Mouse (Mus musculus) liver, embryonic 15.5 days (tissue): Measurements from ENCODE around the gene Abhd16a. TPM values are rescaled to one million over a fixed set of nuclear protein-coding genes. Genes with fewer than 3 reads are reported as not detected.

Source experiments
- ATAC-seq: fragments of 200-750 bp; cut with Nextera tagmentation; 2 replicates; pipeline ENCODE4 v1.8.0; 2017; ENCODE audit warnings: moderate number of reproducible peaks, mild to moderate bottlenecking, moderate library complexity; ENCODE audit not compliant: insufficient read depth
- H3K27ac ChIP-seq: fragments of 300-500 bp; sonication (generic); replicated peaks from 2 replicates; pipeline ENCODE4 v1.5.1; 2015; ENCODE audit warnings: mild to moderate bottlenecking, inconsistent platforms
- H3K27me3 ChIP-seq: fragments of 300-500 bp; sonication (generic); 2 replicates; pipeline ENCODE4 v1.6.1; 2015; ENCODE audit warnings: mild to moderate bottlenecking, inconsistent platforms
- H3K36me3 ChIP-seq: fragments of 300-500 bp; sonication (generic); replicated peaks from 2 replicates; pipeline ENCODE4 v1.6.1; 2015; ENCODE audit warnings: moderate library complexity, mild to moderate bottlenecking, inconsistent platforms
- H3K4me1 ChIP-seq: fragments of 300-500 bp; sonication (generic); replicated peaks from 2 replicates; pipeline ENCODE4 v1.6.1; 2015; ENCODE audit warnings: inconsistent platforms
- H3K4me2 ChIP-seq: fragments of 300-500 bp; sonication (generic); 2 replicates; pipeline ENCODE4 v1.6.1; 2015; ENCODE audit warnings: moderate library complexity, mild to moderate bottlenecking, inconsistent platforms
- H3K4me3 ChIP-seq: fragments of 300-500 bp; sonication (generic); replicated peaks from 2 replicates; pipeline ENCODE4 v1.5.1; 2015; ENCODE audit warnings: mild to moderate bottlenecking, inconsistent platforms
- H3K9ac ChIP-seq: fragments of 300-500 bp; sonication (generic); 2 replicates; pipeline ENCODE4 v1.6.1; 2015; ENCODE audit warnings: moderate library complexity, mild to moderate bottlenecking, inconsistent platforms
- H3K9me3 ChIP-seq: fragments of 300-500 bp; sonication (generic); replicated peaks from 2 replicates; pipeline ENCODE4 v1.6.1; 2016; ENCODE audit warnings: inconsistent platforms
- WGBS: fragments of 180-500 bp; shearing (Covaris S2); methylation state at CpG from one replicate; pipeline ENCODE4 v1.1.7; 2015; ENCODE audit warnings: mixed read lengths; ENCODE audit not compliant: insufficient replicate concordance; 5-methylcytosine and 5-hydroxymethylcytosine counted together
- polyA plus RNA-seq: library from polyadenylated mRNA; unstranded; fragments of >200 nt; fragmentation: Nextera tagmentation; extraction: Ambion mirVana; gene quantifications from 2 replicates; pipeline ENCODE4 v1.2.1, GENCODE M21; 2015

The Abhd16a gene
- polyA plus RNA-seq, 1 experiment from 2014 or later, result 50.0 TPM

- Histone ChIP-seq H3K27me3 (no peaks in the 10 kb centered on the region), H3K9me3 (no peaks in the 10 kb centered on the region), H3K27ac (peak overlapping the region; percentile 92), H3K4me2 (peak overlapping the region; percentile 90), H3K4me1 (peaks cover 31% of the 10 kb centered on the region), H3K36me3 (peaks cover 29% of the 10 kb centered on the region), H3K4me3 (peak overlapping the region; percentile 89), H3K9ac (peak overlapping the region; percentile 77)
- peak; percentile 47 for ATAC-seq
- under 1% methylated on average over 43 of the region's 43 CpGs for WGBS
Measured at GRCm38 (mm10) chr17:35135591-35136320, 46.7 kb downstream of the Abhd16a start.

GRCm38 (mm10) chr17:35139269-35139668 is 50.2 kb downstream of the Abhd16a start:
- Histone ChIP-seq H3K27ac (no peak overlapping the region), H3K9ac (no peak overlapping the region), H3K4me1 (peaks cover 21% of the 10 kb centered on the region), H3K9me3 (no peaks in the 10 kb centered on the region), H3K4me2 (no peak overlapping the region), H3K36me3 (peaks cover 63% of the 10 kb centered on the region), H3K27me3 (no peaks in the 10 kb centered on the region), H3K4me3 (no peak overlapping the region)
- ATAC-seq, result no peak
- 82% methylated on average over 3 of the region's 3 CpGs for WGBS

GRCm38 (mm10) chr17:35140490-35140996 is 51.5 kb downstream of the Abhd16a start:
- H3K9me3 ChIP-seq, result no peaks in the 10 kb centered on the region
- no peaks in the 10 kb centered on the region for H3K27me3 ChIP-seq
- WGBS, result 83% methylated on average over 16 of the region's 16 CpGs
- ATAC-seq, result no peak
- peaks cover 76% of the 10 kb centered on the region for H3K36me3 ChIP-seq
- no peak overlapping the region for H3K4me2 ChIP-seq
- H3K9ac ChIP-seq, result no peak overlapping the region
- no peak overlapping the region for H3K27ac ChIP-seq
- peaks cover 19% of the 10 kb centered on the region for H3K4me1 ChIP-seq
- no peak overlapping the region for H3K4me3 ChIP-seq

GRCm38 (mm10) chr17:35141971-35142370 is 52.9 kb downstream of the Abhd16a start:
- ATAC-seq, result no peak
- Histone ChIP-seq H3K9me3 (no peaks in the 10 kb centered on the region), H3K4me1 (peaks cover 7% of the 10 kb centered on the region), H3K36me3 (peaks cover 90% of the 10 kb centered on the region), H3K4me2 (no peak overlapping the region), H3K27ac (no peak overlapping the region), H3K27me3 (no peaks in the 10 kb centered on the region), H3K9ac (no peak overlapping the region), H3K4me3 (no peak overlapping the region)
- WGBS, result 82% methylated on average over 6 of the region's 6 CpGs

- Histone ChIP-seq H3K9ac (no peak overlapping the region), H3K27ac (no peak overlapping the region), H3K36me3 (peaks cover 99% of the 10 kb centered on the region), H3K27me3 (no peaks in the 10 kb centered on the region), H3K4me1 (no peaks in the 10 kb centered on the region), H3K9me3 (no peaks in the 10 kb centered on the region), H3K4me2 (no peak overlapping the region), H3K4me3 (no peak overlapping the region)
- WGBS, result 86% methylated on average over 5 of the region's 5 CpGs
- ATAC-seq, result no peak
Measured at GRCm38 (mm10) chr17:35146139-35146538, 57.1 kb downstream of the Abhd16a start.

- H3K36me3 ChIP-seq, result peaks cover 99% of the 10 kb centered on the region
- WGBS, result 66% methylated on average over 3 of the region's 3 CpGs
- H3K4me3 ChIP-seq, result no peak overlapping the region
- ATAC-seq, result no peak
- H3K27ac ChIP-seq, result no peak overlapping the region
- H3K9ac ChIP-seq, result no peak overlapping the region
- H3K9me3 ChIP-seq, result no peaks in the 10 kb centered on the region
- no peak overlapping the region for H3K4me2 ChIP-seq
- no peaks in the 10 kb centered on the region for H3K4me1 ChIP-seq
- no peaks in the 10 kb centered on the region for H3K27me3 ChIP-seq
Measured at GRCm38 (mm10) chr17:35147348-35147747, 58.3 kb downstream of the Abhd16a start.

- 70% methylated on average over 5 of the region's 5 CpGs for WGBS
- H3K27me3 ChIP-seq, result no peaks in the 10 kb centered on the region
- H3K36me3 ChIP-seq, result peaks cover 99% of the 10 kb centered on the region
- no peak for ATAC-seq
- no peaks in the 10 kb centered on the region for H3K4me1 ChIP-seq
- H3K4me2 ChIP-seq, result no peak overlapping the region
- peak overlapping the region; percentile 10; the same call in 1 of the 2 replicates for H3K27ac ChIP-seq
- H3K9me3 ChIP-seq, result no peaks in the 10 kb centered on the region
- H3K9ac ChIP-seq, result no peak overlapping the region
- no peak overlapping the region for H3K4me3 ChIP-seq
Measured at GRCm38 (mm10) chr17:35147922-35148639, 59.0 kb downstream of the Abhd16a start.

- H3K27ac ChIP-seq, result no peak overlapping the region
- no peak overlapping the region for H3K4me3 ChIP-seq
- peaks cover 99% of the 10 kb centered on the region for H3K36me3 ChIP-seq
- H3K9me3 ChIP-seq, result no peaks in the 10 kb centered on the region
- no peaks in the 10 kb centered on the region for H3K27me3 ChIP-seq
- ATAC-seq, result no peak
- H3K4me1 ChIP-seq, result no peaks in the 10 kb centered on the region
- H3K4me2 ChIP-seq, result no peak overlapping the region
- WGBS, result 86% methylated on average over 4 of the region's 4 CpGs
- H3K9ac ChIP-seq, result no peak overlapping the region
Measured at GRCm38 (mm10) chr17:35152121-35152520, 63.1 kb downstream of the Abhd16a start.

Other genes with a start within 250 kb of the Abhd16a start
- 24.5 and 29.2 TPM in 2 replicates for gene Skiv2l, start 239.1 kb upstream of the Abhd16a start, polyA plus RNA-seq
- 45.6 and 46.7 TPM in 2 replicates for gene Nelfe, start 238.9 kb upstream of the Abhd16a start, polyA plus RNA-seq
- 281 and 374 TPM in 2 replicates for gene Cfb, start 226.7 kb upstream of the Abhd16a start, polyA plus RNA-seq
- gene Zbtb12, start 209.8 kb upstream of the Abhd16a start, polyA plus RNA-seq, result 0.41 and 0.64 TPM in 2 replicates
- 0.07 TPM in 1 of 2 replicates, not detected in the other for gene Gm20547, start 207.2 kb upstream of the Abhd16a start, polyA plus RNA-seq
- 25.2 and 26.5 TPM in 2 replicates for gene C2, start 191.0 kb upstream of the Abhd16a start, polyA plus RNA-seq
- 14.6 and 15.1 TPM in 2 replicates for gene Ehmt2, start 190.8 kb upstream of the Abhd16a start, polyA plus RNA-seq
- gene Slc44a4, start 174.8 kb upstream of the Abhd16a start, polyA plus RNA-seq, result 3.0 and 3.1 TPM in 2 replicates
- 17.1 and 19.8 TPM in 2 replicates for gene Neu1, start 158.0 kb upstream of the Abhd16a start, polyA plus RNA-seq
- 0.06 and 0.14 TPM in 2 replicates for gene Hspa1b, start 130.0 kb upstream of the Abhd16a start, polyA plus RNA-seq
- 0.32 TPM in 1 of 2 replicates, not detected in the other for gene Gm20481, start 119.4 kb upstream of the Abhd16a start, polyA plus RNA-seq
- 0.96 and 1.6 TPM in 2 replicates for gene Hspa1a, start 117.1 kb upstream of the Abhd16a start, polyA plus RNA-seq
- 0.25 and 0.31 TPM in 2 replicates for gene Hspa1l, start 116.6 kb upstream of the Abhd16a start, polyA plus RNA-seq
- 120 and 123 TPM in 2 replicates for gene Lsm2, start 107.4 kb upstream of the Abhd16a start, polyA plus RNA-seq
- 99.0 and 133 TPM in 2 replicates for gene Vars, start 88.3 kb upstream of the Abhd16a start, polyA plus RNA-seq
- gene Vwa7, start 72.7 kb upstream of the Abhd16a start, polyA plus RNA-seq, result 0.09 and 0.12 TPM in 2 replicates
- gene Sapcd1, start 61.2 kb upstream of the Abhd16a start, polyA plus RNA-seq, result 2.2 and 2.3 TPM in 2 replicates
- 3.4 and 4.3 TPM in 2 replicates for gene Msh5, start 42.5 kb upstream of the Abhd16a start, polyA plus RNA-seq
- gene Clic1, start 39.3 kb upstream of the Abhd16a start, polyA plus RNA-seq, result 120 and 122 TPM in 2 replicates
- 18.6 and 22.8 TPM in 2 replicates for gene Ddah2, start 30.2 kb upstream of the Abhd16a start, polyA plus RNA-seq
- gene Ly6g6c, start 23.9 kb upstream of the Abhd16a start, polyA plus RNA-seq, result 0.21 and 0.40 TPM in 2 replicates
- gene Mpig6b, start 23.1 kb upstream of the Abhd16a start, polyA plus RNA-seq, result 3.2 and 4.4 TPM in 2 replicates
- gene Ly6g6e, start 12.4 kb upstream of the Abhd16a start, polyA plus RNA-seq, result 0.12 and 0.26 TPM in 2 replicates
- gene Ly6g6d, start 11.2 kb upstream of the Abhd16a start, polyA plus RNA-seq, result 0.41 and 0.70 TPM in 2 replicates
- gene Ly6g6f, start 3.7 kb upstream of the Abhd16a start, polyA plus RNA-seq, result 5.1 and 7.0 TPM in 2 replicates
- not detected in 2 replicates for gene Ly6g5c, start 19.0 kb downstream of the Abhd16a start, polyA plus RNA-seq
- 0.23 and 0.24 TPM in 2 replicates for gene Ly6g5b, start 26.2 kb downstream of the Abhd16a start, polyA plus RNA-seq
- gene Gpank1, start 32.2 kb downstream of the Abhd16a start, polyA plus RNA-seq, result 12.8 and 15.5 TPM in 2 replicates
- gene Csnk2b, start 32.8 kb downstream of the Abhd16a start, polyA plus RNA-seq, result 125 TPM in 2 replicates
- gene D17H6S53E, start 37.1 kb downstream of the Abhd16a start, polyA plus RNA-seq, result 2.2 and 2.5 TPM in 2 replicates
- gene Apom, start 42.8 kb downstream of the Abhd16a start, polyA plus RNA-seq, result 853 and 907 TPM in 2 replicates
- 19.3 and 20.0 TPM in 2 replicates for gene Bag6, start 45.9 kb downstream of the Abhd16a start, polyA plus RNA-seq
- gene Prrc2a, start 75.6 kb downstream of the Abhd16a start, polyA plus RNA-seq, result 46.9 and 52.2 TPM in 2 replicates
- 20.5 and 22.2 TPM in 2 replicates for gene Aif1, start 86.8 kb downstream of the Abhd16a start, polyA plus RNA-seq
- gene Lst1, start 99.2 kb downstream of the Abhd16a start, polyA plus RNA-seq, result 40.1 and 40.2 TPM in 2 replicates
- gene Ltb, start 105.2 kb downstream of the Abhd16a start, polyA plus RNA-seq, result 1.2 and 2.0 TPM in 2 replicates
- 0.31 and 0.36 TPM in 2 replicates for gene Tnf, start 112.7 kb downstream of the Abhd16a start, polyA plus RNA-seq
- gene Lta, start 116.1 kb downstream of the Abhd16a start, polyA plus RNA-seq, result 0.06 TPM in 1 of 2 replicates, not detected in the other
- 0.24 TPM in 1 of 2 replicates, not detected in the other for gene Gm16181, start 131.6 kb downstream of the Abhd16a start, polyA plus RNA-seq
- 0.58 and 0.63 TPM in 2 replicates for gene Atp6v1g2, start 144.4 kb downstream of the Abhd16a start, polyA plus RNA-seq
- 3.2 and 3.6 TPM in 2 replicates for gene Nfkbil1, start 146.5 kb downstream of the Abhd16a start, polyA plus RNA-seq
- 141 and 150 TPM in 2 replicates for gene Ddx39b, start 152.5 kb downstream of the Abhd16a start, polyA plus RNA-seq
- gene H2-D1, start 173.5 kb downstream of the Abhd16a start, polyA plus RNA-seq, result 99.7 and 119 TPM in 2 replicates
- gene H2-Q1, start 231.1 kb downstream of the Abhd16a start, polyA plus RNA-seq, result 0.58 and 0.70 TPM in 2 replicates